Mouse (Mus musculus) mouse embryonic stem cell (cell line): ENCODE measurements around the gene Nrk.

ENCODE experiments used
- in situ Hi-C, 2 experiments: fragments of 300-500 bp; cut with MboI; formaldehyde crosslinking; loops; 1 replicate in 1 of 2; 3 replicates in 1 of 2; pipeline ENCODE4 v1.14.3; 2019 to 2020; ENCODE audit warnings: low sequenced_read_pairs in 2 of 2, low pct_unique_long_range_greater_than_20kb in 1 of 2, mixed read lengths in 1 of 2; ENCODE audit not compliant: unreplicated experiment in 1 of 2

Gene Nrk

DNA sequence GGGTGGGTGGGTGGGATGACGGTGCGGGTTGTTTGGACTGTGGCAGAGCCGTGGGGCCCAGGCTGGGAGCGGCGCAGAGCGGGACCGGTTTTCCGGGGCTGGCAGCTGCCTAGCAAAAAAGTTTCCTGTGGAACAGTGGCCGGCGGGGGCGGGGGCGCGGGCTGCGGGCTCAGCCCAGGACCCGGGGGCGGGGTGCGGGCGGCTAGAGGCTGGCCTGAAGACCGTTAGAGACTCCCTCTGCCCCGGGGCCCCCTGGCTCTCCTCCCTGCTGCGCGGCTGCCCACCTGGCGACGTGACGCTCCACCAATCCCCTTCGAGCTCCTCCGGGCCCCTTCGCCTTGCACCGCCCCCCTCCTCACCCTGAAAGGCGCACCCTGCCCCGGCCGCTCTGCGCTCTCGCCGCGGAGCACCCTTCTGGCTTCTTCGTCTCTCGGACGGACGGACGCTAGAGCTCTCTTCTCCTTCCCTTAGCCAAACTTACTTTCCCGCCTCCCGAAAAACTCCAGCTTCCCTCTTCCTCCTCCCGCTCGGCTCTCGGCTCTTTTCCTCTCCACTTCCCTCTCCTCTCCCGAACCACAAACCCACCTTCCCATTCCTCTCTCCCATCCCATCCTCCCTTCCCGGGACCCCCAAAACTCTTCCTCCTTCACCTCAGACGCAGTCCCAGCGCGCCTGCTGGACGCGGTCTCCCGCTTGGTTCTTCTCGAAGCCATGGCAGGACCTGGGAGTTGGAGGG lies at the start of gene Nrk:
Gene Nrk, plus strand, starts transcription at position 390 of the 736 bp plus-strand sequence.
- in situ Hi-C loops, result no loop called here

DNA sequence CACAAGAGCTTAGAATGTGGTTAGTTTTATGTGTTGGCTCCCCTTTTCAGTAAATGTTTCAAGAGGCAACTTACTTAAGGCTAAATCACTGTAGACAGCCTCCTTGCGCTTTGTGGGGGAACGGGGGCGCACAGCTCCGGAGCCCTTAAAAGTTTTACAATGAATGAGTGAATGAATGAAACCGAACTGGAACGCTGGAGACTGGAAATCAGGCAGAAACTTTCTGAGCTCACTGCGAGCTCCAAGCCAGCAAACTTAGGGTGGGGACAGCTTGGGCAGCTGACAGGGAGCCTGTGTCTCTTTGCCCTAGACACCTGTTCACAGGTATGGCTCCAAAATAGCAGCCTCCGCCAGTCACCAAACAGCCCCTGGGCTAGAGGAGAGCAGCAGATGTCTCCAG lies 864 bp upstream of the Nrk start:
- in situ Hi-C loops, result no loop called here

DNA sequence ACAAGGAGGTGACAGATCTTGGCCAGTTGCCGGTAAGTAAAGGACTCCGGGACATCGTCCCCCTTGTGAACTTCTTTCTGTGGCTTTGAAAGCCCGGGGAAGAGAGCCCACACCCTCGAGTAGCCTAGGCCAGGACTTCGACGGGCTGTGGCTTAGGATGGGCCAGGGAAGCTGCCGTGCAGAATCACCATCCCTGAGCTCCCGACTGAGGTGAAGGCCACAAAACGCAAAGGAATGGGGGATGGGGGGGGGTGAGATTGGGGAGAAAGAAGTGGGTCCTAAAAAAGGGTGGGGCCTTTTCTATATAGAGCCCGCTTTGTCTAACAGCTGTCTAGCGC lies 516 bp downstream of the Nrk start:
- in situ Hi-C loops, result no loop called here

DNA sequence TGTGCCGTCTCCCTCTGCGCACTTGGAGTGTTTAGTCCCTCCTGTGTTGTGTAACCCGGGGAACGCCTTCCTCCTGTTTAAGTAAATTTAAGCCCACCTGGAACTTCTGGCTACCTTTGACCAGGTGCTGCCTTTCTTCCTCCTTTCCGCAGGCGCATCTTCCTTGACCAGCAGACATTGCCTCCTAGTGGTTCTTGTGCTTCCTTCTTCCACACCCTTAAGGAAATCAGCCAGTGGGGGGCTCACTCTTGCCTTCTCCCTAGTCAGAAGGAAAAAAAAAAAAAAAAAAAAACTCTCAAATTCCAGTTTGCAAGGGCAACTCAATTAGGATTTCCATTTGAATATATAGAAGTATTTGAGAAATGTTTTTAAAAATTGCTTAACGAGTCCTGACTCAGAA lies 4.8 kb downstream of the Nrk start:
- in situ Hi-C loops, result no loop called here

DNA sequence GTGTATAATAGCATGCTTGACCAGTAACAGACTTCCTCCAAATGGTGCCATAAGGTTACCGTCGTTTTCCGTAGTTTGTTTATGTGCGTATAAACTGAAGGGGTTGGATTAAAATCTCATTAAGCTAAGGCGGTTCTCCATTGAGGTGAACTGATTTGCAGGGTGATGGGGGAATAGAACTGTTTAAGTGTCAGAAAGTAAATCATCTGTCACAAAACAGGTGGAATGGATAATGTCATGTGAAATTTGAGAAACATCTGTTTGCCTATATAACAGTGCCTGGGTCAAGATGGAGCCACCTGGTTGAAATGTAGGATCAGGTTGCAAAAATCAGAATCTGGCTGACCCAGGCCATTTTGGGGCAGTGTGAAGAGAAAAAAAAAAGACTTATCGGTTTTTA lies 29.7 kb downstream of the Nrk start:
- in situ Hi-C loops, result no loop called here

DNA sequence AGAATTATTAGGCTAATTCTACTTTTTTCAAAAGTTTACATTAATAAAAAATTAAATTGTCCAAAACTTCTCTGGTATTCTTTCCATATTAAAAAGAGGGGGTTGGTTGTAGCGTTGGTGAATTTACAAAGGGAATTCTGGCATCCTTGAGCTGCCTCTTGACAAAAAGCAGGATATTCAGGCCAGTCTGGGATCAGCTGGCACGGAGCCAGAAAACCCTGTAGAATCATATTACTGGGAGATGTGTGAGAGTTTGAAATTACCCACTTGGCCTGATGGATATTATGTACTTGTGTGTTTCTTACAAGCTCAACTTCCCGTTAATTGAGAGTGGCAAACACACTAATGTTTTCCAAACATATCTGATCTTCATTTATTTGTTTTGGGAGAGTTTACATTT lies 46.5 kb downstream of the Nrk start:
- in situ Hi-C loops, result no loop called here

DNA sequence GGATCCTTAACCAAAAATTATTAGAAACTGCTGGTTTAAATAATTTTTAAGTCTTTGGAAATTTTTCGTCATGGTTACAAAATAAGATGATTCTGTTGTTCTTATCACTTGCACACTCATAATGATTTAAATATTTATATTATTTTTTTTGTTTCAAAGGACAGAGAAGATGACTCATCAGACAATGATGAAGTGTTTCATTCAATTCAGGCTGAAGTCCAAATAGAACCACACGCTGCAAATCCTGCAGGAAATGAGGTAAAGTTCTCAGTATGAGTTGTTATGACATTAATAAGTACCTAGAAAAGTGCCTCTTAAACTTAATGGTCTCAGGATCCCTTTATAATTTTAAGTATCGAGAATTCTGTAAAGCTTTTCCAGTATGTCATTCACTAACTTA lies 64.3 kb downstream of the Nrk start:
- in situ Hi-C loops, result no loop called here

DNA sequence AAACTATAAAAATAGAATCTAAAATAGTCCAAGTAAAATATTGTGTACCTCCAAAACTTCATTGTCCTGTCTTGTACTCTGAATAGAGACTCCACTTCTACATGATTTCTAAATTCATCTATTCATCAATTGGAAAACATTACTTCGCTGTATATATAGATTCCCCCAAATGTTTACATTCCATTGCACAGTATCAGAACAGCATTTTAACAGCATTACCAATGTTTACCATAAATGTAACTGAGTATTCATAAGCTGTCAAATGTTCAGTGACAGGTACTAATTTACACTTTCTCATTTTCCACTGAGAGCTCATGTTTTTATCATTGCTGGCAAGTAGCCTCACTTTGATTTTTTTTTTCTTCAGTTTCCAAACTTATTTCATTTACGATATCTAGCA lies 65.0 kb downstream of the Nrk start:
- in situ Hi-C loops, result no loop called here

DNA sequence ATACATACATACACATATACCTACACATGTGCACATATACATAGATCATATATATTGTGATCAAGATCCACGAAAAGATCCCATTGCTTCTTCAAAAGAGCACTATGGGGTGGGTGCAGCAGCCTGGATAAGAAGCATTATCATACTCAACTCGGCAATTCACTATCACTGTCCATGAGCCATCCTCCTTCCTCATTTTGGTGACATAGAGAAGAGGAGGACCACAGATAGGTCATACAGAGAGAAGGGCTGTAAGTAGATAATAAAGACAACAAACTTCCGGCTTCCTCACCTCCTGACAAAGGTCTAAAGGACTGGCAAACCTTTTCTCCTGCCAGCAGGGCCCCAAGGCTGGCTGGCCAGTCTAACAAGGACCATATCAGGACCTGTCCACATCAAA lies 100.3 kb downstream of the Nrk start:
- in situ Hi-C loops, result no loop called here

DNA sequence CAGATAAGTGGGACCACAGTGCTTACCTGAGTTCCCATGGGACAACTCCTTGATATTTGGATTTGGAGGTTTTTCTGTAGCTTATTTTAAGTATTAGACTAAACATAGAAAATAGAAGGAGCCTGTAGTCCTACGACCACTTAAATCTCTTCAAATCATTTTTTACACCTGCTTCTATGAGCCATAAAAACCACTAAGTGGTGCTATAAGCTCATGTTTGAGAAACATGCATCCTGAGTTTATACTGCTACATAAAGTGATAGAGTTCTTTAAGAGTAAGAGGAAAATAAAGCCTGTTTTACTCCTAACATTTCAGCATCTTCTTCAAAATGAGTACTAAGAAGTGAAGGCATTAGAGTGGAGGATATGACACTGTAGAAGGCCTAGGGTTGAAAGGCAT lies 102.3 kb downstream of the Nrk start:
- in situ Hi-C loops, result no loop called here

DNA sequence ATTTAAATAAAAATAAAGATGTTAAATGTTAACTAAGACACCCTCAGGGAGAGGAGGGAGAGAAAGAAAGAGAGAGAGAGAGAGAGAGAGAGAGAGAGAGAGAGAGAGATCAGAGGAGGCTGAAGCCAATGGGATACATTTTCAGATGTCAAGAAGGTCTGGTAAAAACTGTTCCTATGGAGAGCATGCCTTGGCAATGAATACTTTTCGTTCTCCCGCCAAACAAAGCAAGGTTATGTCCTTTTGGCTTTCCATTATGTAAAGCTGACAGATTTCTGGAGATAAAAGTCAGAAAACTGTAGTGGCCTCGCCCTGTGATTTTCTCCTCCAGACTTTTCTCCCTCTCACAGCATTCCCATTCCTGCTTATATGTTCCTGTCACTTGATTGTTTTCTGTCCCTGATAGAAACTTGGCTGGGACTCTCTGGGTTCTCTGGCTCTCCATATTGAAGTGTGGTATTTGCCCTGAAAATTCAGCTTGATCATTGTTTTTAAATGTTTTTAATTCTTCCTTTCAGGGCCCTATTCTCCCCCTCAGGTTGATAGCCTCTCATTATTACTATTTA lies 112.4 kb downstream of the Nrk start:
- in situ Hi-C loops, result no loop called here

DNA sequence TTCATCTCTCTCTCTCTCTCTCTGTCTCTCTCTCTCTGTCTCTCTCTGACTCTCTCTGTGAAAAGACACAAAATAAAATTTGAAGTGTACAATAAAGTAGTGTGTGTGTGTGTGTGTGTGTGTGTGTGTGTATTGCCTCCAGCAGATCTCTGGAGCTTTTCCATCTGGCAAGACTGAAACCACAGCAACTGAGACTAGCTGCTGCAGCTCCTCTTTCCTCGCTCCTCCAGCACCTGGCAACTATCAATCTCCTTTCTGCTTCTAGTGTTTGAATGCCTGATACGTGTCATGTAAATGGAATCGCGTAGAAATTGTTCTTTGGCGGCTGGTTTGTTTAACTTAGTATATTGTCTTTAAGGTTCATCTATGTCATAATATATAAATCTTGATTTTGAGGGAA lies 113.1 kb downstream of the Nrk start:
- in situ Hi-C loops, result no loop called here

DNA sequence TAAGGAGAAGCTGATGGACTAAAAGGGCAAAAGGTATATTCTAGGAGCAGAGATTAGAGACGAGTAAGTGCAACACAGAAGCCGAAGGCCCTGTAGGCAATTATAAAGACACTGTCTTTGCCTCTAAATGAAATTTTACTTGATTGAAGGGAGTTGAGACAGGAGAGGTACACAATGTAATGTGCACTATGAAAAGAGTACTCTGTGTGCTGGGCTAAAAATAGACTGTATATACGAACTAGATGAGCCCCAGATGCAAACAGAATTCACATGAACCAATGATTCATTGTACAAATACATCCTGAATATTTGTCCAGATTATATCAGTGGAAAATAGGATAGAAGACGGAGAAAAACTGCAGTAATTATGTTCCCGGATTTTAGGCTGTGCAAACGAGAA lies 113.7 kb downstream of the Nrk start:
- in situ Hi-C loops, result no loop called here

DNA sequence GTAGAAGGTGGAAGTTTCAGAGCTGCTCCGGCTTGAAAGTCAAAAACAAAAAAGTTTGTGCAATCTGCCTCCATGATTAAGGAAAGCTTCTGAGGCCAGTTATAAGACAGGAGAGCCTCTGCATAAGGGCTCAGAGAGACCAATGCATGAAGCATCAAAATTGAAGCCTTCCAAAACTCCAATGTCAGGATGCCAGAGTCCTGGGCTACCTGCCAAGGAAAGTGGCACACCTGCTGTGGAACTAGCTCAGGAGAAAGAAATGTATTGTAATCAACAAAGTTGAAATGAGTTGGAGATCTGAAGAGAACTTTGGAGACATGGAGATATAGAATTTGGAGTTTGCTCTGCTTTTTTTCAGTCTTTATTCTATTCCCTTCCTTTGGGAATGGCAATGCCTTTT lies 123.4 kb downstream of the Nrk start:
- in situ Hi-C loops, result no loop called here

DNA sequence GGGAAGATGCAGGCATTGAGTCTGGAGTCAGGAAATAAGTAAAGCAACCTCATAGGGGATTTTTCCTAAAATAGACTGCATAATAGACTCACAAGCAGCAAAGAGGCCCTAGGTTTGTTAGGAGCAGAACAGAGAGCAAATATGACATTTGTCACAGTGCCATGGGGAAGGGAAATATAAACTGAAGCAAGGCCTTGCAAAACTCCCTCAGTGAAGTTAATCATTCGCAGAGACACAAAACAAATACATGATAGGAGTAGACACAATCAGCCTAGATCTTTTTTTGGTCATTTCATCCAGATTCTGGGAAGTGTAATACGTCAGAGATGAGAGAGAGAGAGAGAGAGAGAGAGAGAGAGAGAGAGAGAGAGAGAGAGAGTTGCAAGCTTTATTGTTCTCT lies 125.1 kb downstream of the Nrk start:
- in situ Hi-C loops, result no loop called here

DNA sequence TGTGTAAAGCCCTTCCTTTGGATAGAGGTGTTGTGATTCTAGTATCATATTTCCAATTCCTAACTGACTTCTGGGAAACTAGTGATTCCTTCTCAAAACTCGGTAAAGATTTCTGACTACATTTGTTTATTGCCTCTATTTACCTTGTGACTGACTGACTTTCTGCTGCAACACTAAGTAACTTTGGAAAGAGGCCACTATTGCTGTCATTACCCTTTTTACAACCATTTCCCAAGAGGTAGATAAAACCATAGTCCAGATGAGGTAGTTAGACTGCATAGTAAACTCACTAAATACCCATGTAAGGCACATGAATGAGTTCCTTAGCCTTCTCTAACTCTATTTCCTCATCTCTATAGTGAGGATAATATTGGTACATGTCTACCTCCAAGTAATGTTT lies 126.9 kb downstream of the Nrk start:
- in situ Hi-C loops, result no loop called here

DNA sequence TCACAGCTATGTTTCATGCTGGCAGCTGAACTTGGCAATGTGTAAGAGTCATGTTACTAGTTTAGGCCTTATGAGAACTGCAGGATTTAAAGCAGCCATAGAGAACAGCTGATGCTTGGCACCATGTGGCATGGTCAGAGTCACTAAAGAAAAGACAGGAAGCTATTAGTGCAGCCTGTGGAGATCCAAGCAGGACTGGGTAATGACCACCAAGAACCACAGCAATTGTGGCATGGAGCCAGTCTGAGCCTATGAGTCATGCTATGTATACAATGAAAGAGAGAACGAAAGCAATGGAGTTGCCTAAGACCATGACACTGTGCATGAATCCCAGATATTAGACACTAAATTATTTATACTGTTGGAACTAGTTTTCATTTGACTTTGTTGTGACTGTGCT lies 137.7 kb downstream of the Nrk start:
- in situ Hi-C loops, result no loop called here

DNA sequence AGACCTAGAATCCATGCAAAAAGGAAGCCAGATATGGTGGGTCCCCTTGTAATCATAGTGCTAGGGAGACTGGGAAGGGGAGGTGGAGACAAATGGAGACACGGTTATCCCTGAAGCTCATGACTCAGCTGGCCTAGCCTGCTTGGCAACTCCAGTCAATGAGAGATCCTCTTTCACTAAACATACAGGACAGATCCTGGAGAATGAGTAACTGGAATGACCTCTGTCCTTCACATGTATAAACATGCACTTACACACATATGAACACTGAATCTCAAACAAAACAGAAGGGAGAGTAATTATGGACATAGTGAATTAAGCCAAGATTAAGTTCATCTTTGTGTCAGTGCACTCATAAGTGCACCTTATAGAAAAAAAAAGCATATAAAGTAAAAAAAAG lies 138.9 kb downstream of the Nrk start:
- in situ Hi-C loops, result no loop called here
